Mouse (Mus musculus) heart, embryonic 14.5 days (tissue): ENCODE data around the gene Pkdcc. TPM values are rescaled to one million over a fixed set of nuclear protein-coding genes. Genes with fewer than 3 reads are reported as not detected.

Source experiments
- ATAC-seq: fragments of 200-750 bp; cut with Nextera tagmentation; 2 replicates; pipeline ENCODE4 v1.8.0; 2017; ENCODE audit warnings: low read depth, moderate TSS enrichment; ENCODE audit not compliant: insufficient number of reproducible peaks, insufficient read depth, low FRiP score
- H3K27ac ChIP-seq, 2 experiments: fragments of 200-500 bp in 1 of 2; fragments of 300-500 bp in 1 of 2; sonication (generic) in 1 of 2; replicated peaks in 1 of 2; 2 replicates each; pipeline ENCODE4 v1.5.1; 2012 to 2014; ENCODE audit warnings: low read depth in 2 of 2, low read length in 2 of 2, control low read depth in 1 of 2, mild to moderate bottlenecking in 1 of 2, mixed read lengths in 1 of 2; ENCODE audit not compliant: control insufficient read depth in 1 of 2, insufficient read depth in 1 of 2
- H3K27me3 ChIP-seq: fragments of 300-500 bp; sonication (generic); 2 replicates; pipeline ENCODE4 v1.6.1; 2014; ENCODE audit warnings: mild to moderate bottlenecking, low read length, control low read depth; ENCODE audit not compliant: control insufficient read depth, insufficient read depth
- H3K36me3 ChIP-seq: fragments of 300-500 bp; sonication (generic); 2 replicates; pipeline ENCODE4 v1.6.1; 2014; ENCODE audit warnings: mild to moderate bottlenecking, control low read depth, low read length, mixed read lengths; ENCODE audit not compliant: control insufficient read depth, insufficient read depth
- H3K4me1 ChIP-seq, 2 experiments: fragments of 200-500 bp in 1 of 2; fragments of 300-500 bp in 1 of 2; sonication (generic) in 1 of 2; 2 replicates each; pipeline ENCODE4 v1.6.1; 2012 to 2014; ENCODE audit warnings: low read length in 2 of 2, control low read depth in 1 of 2, mixed read lengths in 1 of 2; ENCODE audit not compliant: control insufficient read depth in 2 of 2, insufficient read depth in 2 of 2
- H3K4me2 ChIP-seq: fragments of 300-500 bp; sonication (generic); 2 replicates; pipeline ENCODE4 v1.6.1; 2014; ENCODE audit warnings: mild to moderate bottlenecking, low read length
- H3K4me3 ChIP-seq, 2 experiments: fragments of 200-500 bp in 1 of 2; fragments of 300-500 bp in 1 of 2; sonication (generic) in 1 of 2; 2 replicates each; pipeline ENCODE4 v1.5.1; 2012 to 2014; ENCODE audit warnings: low read length in 2 of 2, mild to moderate bottlenecking in 2 of 2, control low read depth in 1 of 2, low read depth in 1 of 2, moderate library complexity in 1 of 2; ENCODE audit not compliant: control insufficient read depth in 1 of 2, insufficient read depth in 1 of 2
- H3K9ac ChIP-seq: fragments of 300-500 bp; sonication (generic); 2 replicates; pipeline ENCODE4 v1.6.1; 2014; ENCODE audit warnings: mild to moderate bottlenecking, low read length
- H3K9me3 ChIP-seq: fragments of 300-500 bp; sonication (generic); 2 replicates; pipeline ENCODE4 v1.6.1; 2016; ENCODE audit warnings: low read length, control low read depth; ENCODE audit not compliant: control insufficient read depth
- WGBS: fragments of 180-500 bp; shearing (Covaris S2); extraction: QIAGEN DNeasy Blood & Tissue Kit; methylation state at CpG from one replicate; pipeline ENCODE4 v1.1.7; 2014; 5-methylcytosine and 5-hydroxymethylcytosine counted together
- polyA plus RNA-seq: library from polyadenylated mRNA; unstranded; fragments of >200 nt; fragmentation: Nextera tagmentation; extraction: Ambion mirVana; gene quantifications from 2 replicates; pipeline ENCODE4 v1.2.1, GENCODE M21; 2014

The Pkdcc gene
- polyA plus RNA-seq, 1 experiment from 2014 or later: 20.2 TPM

GRCm38 (mm10) chr17:83219351-83220287 lies 4.5 kb downstream of the Pkdcc start:
- H3K4me2 ChIP-seq: peak overlapping the region; percentile 95
- peaks cover 42 to 64% of the 10 kb centered on the region in 2 experiments for H3K4me1 ChIP-seq
- H3K9ac ChIP-seq: peak overlapping the region; percentile 99
- no peaks in the 10 kb centered on the region for H3K9me3 ChIP-seq
- H3K4me3 ChIP-seq: peak overlapping the region; percentile 12 to 95
- no peaks in the 10 kb centered on the region for H3K27me3 ChIP-seq
- peak overlapping the region; percentile 84 to 99 for H3K27ac ChIP-seq
- peaks cover 52% of the 10 kb centered on the region for H3K36me3 ChIP-seq
- no peak for ATAC-seq
- WGBS: 31% methylated on average over 14 of the region's 14 CpGs

GRCm38 (mm10) chr17:83220954-83221538 lies 6.0 kb downstream of the Pkdcc start:
- Histone ChIP-seq H3K4me1 (peaks cover 42 to 64% of the 10 kb centered on the region in 2 experiments), H3K4me3 (peak overlapping the region; percentile 10 to 21), H3K27ac (peak overlapping the region; percentile 98 to 99), H3K4me2 (peak overlapping the region; percentile 95), H3K9ac (peak overlapping the region; percentile 99), H3K9me3 (no peaks in the 10 kb centered on the region), H3K36me3 (peaks cover 66% of the 10 kb centered on the region), H3K27me3 (no peaks in the 10 kb centered on the region)
- ATAC-seq: peak; percentile 75
- 45% methylated on average over 18 of the region's 18 CpGs for WGBS

- Histone ChIP-seq H3K4me1 (peaks cover 42 to 66% of the 10 kb centered on the region in 2 experiments), H3K27me3 (no peaks in the 10 kb centered on the region), H3K36me3 (peaks cover 74% of the 10 kb centered on the region), H3K4me2 (peak overlapping the region; percentile 95; the same call in 1 of the 2 replicates), H3K9ac (peak overlapping the region; percentile 99; the same call in 1 of the 2 replicates), H3K27ac (peak overlapping the region; percentile 98 to 99), H3K9me3 (no peaks in the 10 kb centered on the region), H3K4me3 (no peak overlapping the region)
- ATAC-seq: no peak
- 74% methylated on average over 13 of the region's 13 CpGs for WGBS
Measured at GRCm38 (mm10) chr17:83221611-83222500, 6.8 kb downstream of the Pkdcc start.

GRCm38 (mm10) chr17:83222705-83223104 lies 7.6 kb downstream of the Pkdcc start:
- H3K4me1 ChIP-seq: peaks cover 39 to 63% of the 10 kb centered on the region in 2 experiments
- no peak overlapping the region for H3K4me2 ChIP-seq
- WGBS: 70% methylated on average over 3 of the region's 3 CpGs
- no peaks in the 10 kb centered on the region for H3K9me3 ChIP-seq
- H3K36me3 ChIP-seq: peaks cover 80% of the 10 kb centered on the region
- H3K27me3 ChIP-seq: no peaks in the 10 kb centered on the region
- peak overlapping the region; percentile 99; the same call in 1 of the 2 replicates for H3K9ac ChIP-seq
- H3K27ac ChIP-seq: no peak overlapping the region; a peak in 1 of 4 replicates
- no peak for ATAC-seq
- no peak overlapping the region for H3K4me3 ChIP-seq

GRCm38 (mm10) chr17:83224451-83224971 lies 9.4 kb downstream of the Pkdcc start:
- ATAC-seq: no peak
- WGBS: 79% methylated on average over 13 of the region's 13 CpGs
- no peak overlapping the region for H3K9ac ChIP-seq
- no peak overlapping the region for H3K27ac ChIP-seq
- H3K36me3 ChIP-seq: peaks cover 76% of the 10 kb centered on the region
- H3K4me1 ChIP-seq: peaks cover 25 to 45% of the 10 kb centered on the region in 2 experiments
- no peak overlapping the region for H3K4me2 ChIP-seq
- no peaks in the 10 kb centered on the region for H3K9me3 ChIP-seq
- H3K4me3 ChIP-seq: no peak overlapping the region
- no peaks in the 10 kb centered on the region for H3K27me3 ChIP-seq

GRCm38 (mm10) chr17:83226395-83226986 lies 11.4 kb downstream of the Pkdcc start:
- no peak for ATAC-seq
- WGBS: 78% methylated on average over 8 of the region's 8 CpGs
- H3K4me1 ChIP-seq: peaks cover 15 to 33% of the 10 kb centered on the region in 2 experiments
- H3K4me2 ChIP-seq: no peak overlapping the region
- no peak overlapping the region for H3K9ac ChIP-seq
- H3K4me3 ChIP-seq: no peak overlapping the region
- H3K9me3 ChIP-seq: no peaks in the 10 kb centered on the region
- no peaks in the 10 kb centered on the region for H3K27me3 ChIP-seq
- H3K27ac ChIP-seq: 0 out of 4 replicates have a peak overlapping the region, but pooled peaks of 1 of the 2 experiments have one; percentile 4
- H3K36me3 ChIP-seq: peaks cover 64% of the 10 kb centered on the region
